Mouse (Mus musculus): Measurements from ENCODE around the gene S100a16.

DNA sequence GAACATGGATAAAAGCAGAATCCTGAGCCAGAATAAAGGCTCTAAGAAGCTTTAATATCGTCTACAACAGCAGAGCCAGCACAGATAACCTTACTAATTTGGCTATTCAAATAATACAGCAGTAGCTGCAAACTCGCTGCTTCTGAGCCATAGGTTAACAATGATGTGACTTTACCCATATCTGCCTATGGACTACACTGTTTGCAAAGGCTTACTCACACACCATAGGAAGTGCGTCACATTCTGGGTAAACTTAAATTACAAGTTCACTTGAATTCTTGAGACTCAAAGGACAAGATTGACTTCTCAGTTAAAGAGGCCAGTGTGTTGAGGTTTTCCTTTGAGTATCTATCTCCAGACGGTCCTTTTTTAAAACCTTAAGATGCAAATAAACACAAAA is 33.6 kb upstream of the S100a16 start:
- TF ChIP-seq POLR2A (IDR thresholded peaks at IDR 0.05; ENCODE audit: insufficient read depth, low read depth, low read length): no peak
- TF ChIP-seq CTCF (IDR thresholded peaks at IDR 0.05; ENCODE audit: insufficient read depth, low read depth, low read length): no peak
